ENCODE assay signal across 12 mouse cellular contexts in the genomic region with DNA sequence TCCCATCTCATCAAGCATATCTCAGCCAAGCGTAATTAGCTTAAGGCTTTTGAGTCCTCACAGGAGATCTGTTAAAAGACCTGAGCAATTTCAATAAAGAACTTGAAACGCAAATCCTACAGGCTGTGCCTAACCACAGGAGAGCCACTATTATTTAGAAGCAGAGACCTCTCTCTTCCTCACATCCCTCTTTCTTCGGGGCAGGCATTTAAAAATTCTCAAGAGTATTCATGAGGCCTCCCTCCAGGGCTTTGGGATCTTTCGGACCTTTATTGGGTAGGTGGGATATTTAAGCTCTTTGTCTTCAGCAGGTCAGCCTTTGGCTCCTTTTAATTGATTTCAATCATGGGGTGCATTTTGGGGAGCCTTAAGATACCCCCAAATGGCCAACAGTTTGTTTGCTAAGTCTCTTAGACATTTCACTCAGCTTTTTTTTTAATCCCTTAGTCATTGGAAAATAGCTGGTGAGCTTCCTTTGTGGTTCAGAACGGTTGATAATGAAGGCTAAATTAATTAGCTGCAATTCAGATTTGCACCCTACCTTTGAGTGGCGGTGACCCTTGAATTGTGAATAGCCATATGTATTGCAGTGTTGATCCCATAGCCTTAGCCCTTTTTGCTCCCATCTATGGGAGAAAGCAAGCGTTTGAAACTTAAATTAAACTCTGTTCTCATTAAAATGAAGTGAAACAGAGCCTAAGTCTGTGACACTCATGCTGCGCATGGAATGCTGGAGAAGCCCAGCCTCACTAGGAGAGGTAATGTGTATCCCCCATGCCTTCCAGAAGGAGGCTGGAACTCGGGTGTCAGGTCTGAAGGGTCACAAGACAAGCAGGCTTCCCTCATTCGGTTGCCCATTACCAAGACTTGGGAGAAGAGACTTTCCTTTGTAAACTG.
DNase-seq lines count a peak whose midpoint lies in the region; ATAC-seq and TF ChIP-seq lines count a peak whose summit lies in the region.
"Had no signal": no experiment of that assay in that cellular context is flagged by ENCODE, and none has a peak within 500 bp of the region (broad histone marks: within the 10 kb centered on the region; RNA-seq: fewer than 3 reads in every experiment).

No protein-coding gene starts in this region.

- H3K9me3 ChIP-seq in forebrain, embryonic 12.5 days, result no peaks in the 10 kb centered on the region
- no peaks in the 10 kb centered on the region for H3K9me3 ChIP-seq in limb, embryonic 10.5 days (replicated peaks)
- H3K9me3 ChIP-seq: lung, embryonic 15.5 days had no signal

- H3K4me3 ChIP-seq in left cerebral cortex, adult 2 months, result no peak overlapping the region
- no peak overlapping the region for H3K4me3 ChIP-seq in forebrain, embryonic 12.5 days (replicated peaks)
- H3K4me3 ChIP-seq in limb, embryonic 10.5 days, result no peak overlapping the region
- H3K4me3 ChIP-seq: lung, embryonic 15.5 days; myocyte had no signal

- peaks cover 60% of the 10 kb centered on the region for H3K27me3 ChIP-seq in forebrain, embryonic 12.5 days
- H3K27me3 ChIP-seq in limb, embryonic 10.5 days (ENCODE audit: low read depth, poor library complexity, severe bottlenecking), result no peaks in the 10 kb centered on the region
- H3K27me3 ChIP-seq: CH12.LX; lung, embryonic 15.5 days had no signal

- H3K27ac ChIP-seq in left cerebral cortex, adult 2 months, result peak overlapping the region; percentile 77
- peak overlapping the region; percentile 88 for H3K27ac ChIP-seq in forebrain, embryonic 12.5 days
- H3K27ac ChIP-seq in limb, embryonic 10.5 days, result peak overlapping the region; percentile 63; the same call in 1 of the 2 replicates
- H3K27ac ChIP-seq: lung, embryonic 15.5 days had no signal

- ATAC-seq in forebrain, embryonic 12.5 days (ENCODE audit: low FRiP score), result peak; percentile 78
- no peak for ATAC-seq in megakaryocyte progenitor cell, adult 5-6 weeks (replicated peaks; ENCODE audit: poor library complexity)

- peak overlapping the region; percentile 42; the same call in 1 of the 2 replicates for H3K4me2 ChIP-seq in forebrain, embryonic 12.5 days
- H3K4me2 ChIP-seq: lung, embryonic 15.5 days had no signal

- 5% methylated on average over 10 of the region's 10 CpGs for WGBS in forebrain, embryonic 12.5 days
- 60% methylated on average over 10 of the region's 10 CpGs for WGBS in limb, embryonic 10.5 days

- intact Hi-C loops in left cerebral cortex, adult 2 months (cut with DNase I), result no loop called here

- H3K36me3 ChIP-seq in forebrain, embryonic 12.5 days (replicated peaks), result no peaks in the 10 kb centered on the region
- H3K36me3 ChIP-seq in limb, embryonic 10.5 days, result no peaks in the 10 kb centered on the region
- H3K36me3 ChIP-seq: lung, embryonic 15.5 days had no signal

- H3K9ac ChIP-seq in forebrain, embryonic 12.5 days, result no peak overlapping the region
- H3K9ac ChIP-seq: lung, embryonic 15.5 days had no signal

- TF ChIP-seq CTCF in left cerebral cortex, adult 2 months (IDR thresholded peaks at IDR 0.05), result no peak

- DNase-seq in left cerebral cortex, adult 2 months (ENCODE audit: extremely low spot score in 1 of 2, low spot score in 2 of 2), result no peak
- DNase-seq in left cerebral cortex, adult 11 months (ENCODE audit: low spot score), result no peak
- DNase-seq in limb, embryonic 10.5 days (ENCODE audit: low spot score), result no peak
- DNase-seq in retina, embryonic 14.5 days (ENCODE audit: low spot score), result peak; percentile 65
- DNase-seq in urinary bladder, adult 18-20 months (ENCODE audit: low spot score in 2 of 2), result no peak
- no peak for DNase-seq in cerebellum, postnatal 4 days (ENCODE audit: low spot score in 2 of 2)
- DNase-seq: kidney, postnatal 36 days had no signal

- H3K4me1 ChIP-seq in forebrain, embryonic 12.5 days, result peaks cover 32% of the 10 kb centered on the region
- peaks cover 7% of the 10 kb centered on the region for H3K4me1 ChIP-seq in limb, embryonic 10.5 days
- H3K4me1 ChIP-seq: lung, embryonic 15.5 days had no signal
